Mouse (Mus musculus) G1E (cell line): Measurements from ENCODE around the gene Gbp4.
"Not testable (repeated sequence)": the region's sequence is repeated elsewhere in the genome, so short reads cannot be mapped to it uniquely, and the experiment has no call there.

Experiments
- CTCF ChIP-seq: IDR thresholded peaks from 2 replicates; pipeline ENCODE4 v1.5.1; 2012; ENCODE audit warnings: low read depth, low read length, inconsistent platforms, mixed read lengths
- GATA1 ChIP-seq: IDR thresholded peaks from 2 replicates; pipeline ENCODE4 v1.6.1; 2012; ENCODE audit warnings: borderline replicate concordance, low read length, inconsistent platforms, mixed read lengths
- GATA2 ChIP-seq: IDR thresholded peaks from 2 replicates; pipeline ENCODE4 v1.6.1; 2012; ENCODE audit warnings: low read depth, low read length, inconsistent platforms, borderline replicate concordance
- POLR2AphosphoS5 ChIP-seq: IDR thresholded peaks from 2 replicates; pipeline ENCODE4 v1.6.1; 2012; ENCODE audit warnings: low read depth, low read length, inconsistent platforms; ENCODE audit not compliant: insufficient replicate concordance
- TAL1 ChIP-seq: conservative IDR thresholded peaks from 2 replicates; pipeline ENCODE4 v1.6.1; 2012; ENCODE audit warnings: low read depth, low read length, inconsistent platforms, mixed read lengths

- TF ChIP-seq GATA1, CTCF, TAL1, POLR2AphosphoS5, GATA2: not testable (repeated sequence)
Observed at GRCm38 (mm10) chr5:105148062-105148461, 8.7 kb upstream of the Gbp4 start.
